In the genomic region with DNA sequence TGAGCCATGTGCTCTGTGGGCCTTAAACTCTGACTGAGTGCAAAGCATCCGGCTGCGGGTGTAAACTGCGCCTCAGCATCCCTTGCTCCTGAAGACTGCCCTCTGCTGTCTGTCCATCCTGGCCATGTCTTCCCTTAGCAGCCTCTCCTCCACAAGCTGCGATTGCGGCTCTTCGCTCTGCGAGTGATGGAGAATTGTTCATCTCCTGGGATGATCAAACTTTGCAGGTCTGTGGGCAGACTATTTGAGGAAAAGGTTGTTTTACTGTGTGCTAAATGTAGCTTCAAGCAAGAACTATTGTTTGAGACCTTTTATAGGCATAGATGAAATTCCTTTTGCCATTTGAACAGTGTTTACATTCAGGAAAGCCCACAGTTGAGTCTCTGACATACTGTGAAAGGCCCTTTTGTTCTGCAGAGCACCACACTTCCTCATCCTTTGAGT, we compare ENCODE assay signal across 9 mouse cellular contexts.
DNase-seq lines count a peak whose midpoint lies in the region; ATAC-seq and TF ChIP-seq lines count a peak whose summit lies in the region.
"Had no signal": no experiment of that assay in that cellular context is flagged by ENCODE, and none has a peak within 500 bp of the region (broad histone marks: within the 10 kb centered on the region; RNA-seq: fewer than 3 reads in every experiment).

No protein-coding gene starts in this region.

- H3K9me3 ChIP-seq in forebrain, embryonic 15.5 days, result no peaks in the 10 kb centered on the region
- H3K9me3 ChIP-seq in lung, embryonic 15.5 days, result no peaks in the 10 kb centered on the region

- no peak for TF ChIP-seq POLR2A in small intestine, adult 2 months (IDR thresholded peaks at IDR 0.05; ENCODE audit: low read depth, low read length)

- ATAC-seq in cerebellum, adult (ENCODE audit: insufficient number of reproducible peaks, low FRiP score, low TSS enrichment), result no peak
- peak; percentile 57 for ATAC-seq in forebrain, embryonic 15.5 days (replicated peaks)
- ATAC-seq in lung, embryonic 15.5 days (ENCODE audit: borderline replicate concordance, extremely low read depth, low FRiP score, low TSS enrichment), result peak; percentile 76

- DNase-seq in cerebellum, postnatal 10 days, result peak; percentile 69 to 77
- peak; percentile 56 for DNase-seq in ES-CJ7 (ENCODE audit: low read depth, low spot score)
- DNase-seq in spleen, adult 12 weeks (ENCODE audit: low spot score), result no peak
- no peak for DNase-seq in frontal cortex, postnatal 25 days (ENCODE audit: low spot score in 2 of 2)

- H3K36me3 ChIP-seq in forebrain, embryonic 15.5 days, result no peaks in the 10 kb centered on the region
- no peaks in the 10 kb centered on the region for H3K36me3 ChIP-seq in lung, embryonic 15.5 days
- H3K36me3 ChIP-seq in small intestine, adult 2 months (ENCODE audit: control insufficient read depth, insufficient read depth, low read length), result no peaks in the 10 kb centered on the region

- 8% methylated on average over 7 of the region's 7 CpGs for WGBS in forebrain, embryonic 15.5 days
- WGBS in lung, embryonic 15.5 days, result 14% methylated on average over 7 of the region's 7 CpGs
- WGBS in small intestine, adult 2 months, result 47% methylated on average over 7 of the region's 7 CpGs

- TF ChIP-seq CTCF in small intestine, adult 2 months (IDR thresholded peaks at IDR 0.05; ENCODE audit: extremely low read depth, insufficient read length, insufficient replicate concordance, low read depth, low read length), result peak; percentile 34; the same call in 1 of the 2 replicates

- H3K4me3 ChIP-seq in forebrain, embryonic 15.5 days, result no peak overlapping the region
- no peak overlapping the region for H3K4me3 ChIP-seq in lung, embryonic 15.5 days
- H3K4me3 ChIP-seq in small intestine, adult 2 months (ENCODE audit: low read depth, low read length), result no peak overlapping the region
- H3K4me3 ChIP-seq: megakaryocyte, embryonic 14.5 days had no signal

- H3K27ac ChIP-seq in forebrain, embryonic 15.5 days (replicated peaks), result peak overlapping the region; percentile 34; the same call in 1 of the 2 replicates
- peak overlapping the region; percentile 85 for H3K27ac ChIP-seq in lung, embryonic 15.5 days
- no peak overlapping the region for H3K27ac ChIP-seq in small intestine, adult 2 months (ENCODE audit: insufficient read depth, low read depth, low read length)

- no peaks in the 10 kb centered on the region for H3K27me3 ChIP-seq in forebrain, embryonic 15.5 days
- H3K27me3 ChIP-seq in lung, embryonic 15.5 days, result no peaks in the 10 kb centered on the region
- no peaks in the 10 kb centered on the region for H3K27me3 ChIP-seq in small intestine, adult 2 months (ENCODE audit: control insufficient read depth, insufficient read depth, low read length)
- H3K27me3 ChIP-seq: megakaryocyte, embryonic 14.5 days had no signal

- no peak overlapping the region for H3K9ac ChIP-seq in forebrain, embryonic 15.5 days (replicated peaks)
- H3K9ac ChIP-seq in lung, embryonic 15.5 days, result no peak overlapping the region

- peaks cover 10% of the 10 kb centered on the region for H3K4me1 ChIP-seq in forebrain, embryonic 15.5 days
- peaks cover 40% of the 10 kb centered on the region for H3K4me1 ChIP-seq in lung, embryonic 15.5 days
- no peaks in the 10 kb centered on the region for H3K4me1 ChIP-seq in small intestine, adult 2 months (ENCODE audit: control insufficient read depth, insufficient read depth, insufficient read length, low read length)

- H3K4me2 ChIP-seq in forebrain, embryonic 15.5 days (replicated peaks), result no peak overlapping the region
- peak overlapping the region; percentile 14; the same call in 1 of the 2 replicates for H3K4me2 ChIP-seq in lung, embryonic 15.5 days

Comparison
In these comparisons a context has a peak if more than half of its experiments do, and no peak if none do; other contexts are left out.
1. DNase-seq: peak in cerebellum, postnatal 10 days (2 of 2) and ES-CJ7 (single experiment); none in spleen, adult 12 weeks (single experiment) and frontal cortex, postnatal 25 days (0 of 2).